Mouse (Mus musculus) E14TG2a.4 (cell line): Measurements from ENCODE around the gene Trim65.
"Not testable (repeated sequence)": the region's sequence is repeated elsewhere in the genome, so short reads cannot be mapped to it uniquely, and the experiment has no call there.

ENCODE experiments used
- H3K27me3 ChIP-seq: 2 replicates; pipeline ENCODE4 v1.6.1; 2014; ENCODE audit warnings: low read length, control low read depth; ENCODE audit not compliant: insufficient read depth
- H3K36me3 ChIP-seq: 2 replicates; pipeline ENCODE4 v1.6.1; 2014; ENCODE audit warnings: low read length, control low read depth; ENCODE audit not compliant: insufficient read depth
- H3K4me1 ChIP-seq: replicated peaks from 2 replicates; pipeline ENCODE4 v1.6.1; 2014; ENCODE audit warnings: low read depth, low read length, control low read depth
- H3K4me3 ChIP-seq: replicated peaks from 2 replicates; pipeline ENCODE4 v1.5.1; 2014; ENCODE audit warnings: mild to moderate bottlenecking, low read length
- H3K9me3 ChIP-seq: 2 replicates; pipeline ENCODE4 v1.6.1; 2014; ENCODE audit warnings: low read length, control low read depth
- CTCF ChIP-seq: conservative IDR thresholded peaks from 2 replicates; pipeline ENCODE4 v1.5.1; 2014; ENCODE audit warnings: low read length
- NANOG ChIP-seq: IDR thresholded peaks from 2 replicates; pipeline ENCODE4 v1.6.1; 2014; ENCODE audit warnings: borderline replicate concordance, low read length, mixed read lengths
- POU5F1 ChIP-seq: IDR thresholded peaks from 2 replicates; pipeline ENCODE4 v1.6.1; 2014; ENCODE audit warnings: low read length, borderline replicate concordance

The Trim65 gene

DNA sequence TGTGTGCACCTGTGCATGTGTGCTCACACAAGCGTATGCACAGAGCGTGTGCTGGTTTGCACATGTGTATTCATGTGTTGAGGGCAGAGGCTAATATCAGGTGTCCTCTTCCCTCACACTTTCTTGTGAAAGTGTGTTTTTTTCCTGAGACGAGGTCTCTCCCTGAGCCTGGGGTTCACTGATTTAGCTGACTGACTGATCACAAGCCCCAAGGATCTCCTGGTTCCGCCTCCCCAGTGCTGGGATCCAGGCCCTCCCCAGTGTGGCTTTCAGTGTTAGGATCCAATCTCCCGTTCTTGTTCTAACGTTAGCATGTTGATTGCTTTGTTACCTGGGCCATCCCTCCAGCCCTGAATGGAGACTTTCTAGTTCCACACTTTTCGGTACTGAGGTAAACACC lies 30.1 kb downstream of the Trim65 start:
- Histone ChIP-seq H3K36me3 (no peaks in the 10 kb centered on the region), H3K4me1 (peaks cover 67% of the 10 kb centered on the region), H3K27me3 (peaks cover 6% of the 10 kb centered on the region)

DNA sequence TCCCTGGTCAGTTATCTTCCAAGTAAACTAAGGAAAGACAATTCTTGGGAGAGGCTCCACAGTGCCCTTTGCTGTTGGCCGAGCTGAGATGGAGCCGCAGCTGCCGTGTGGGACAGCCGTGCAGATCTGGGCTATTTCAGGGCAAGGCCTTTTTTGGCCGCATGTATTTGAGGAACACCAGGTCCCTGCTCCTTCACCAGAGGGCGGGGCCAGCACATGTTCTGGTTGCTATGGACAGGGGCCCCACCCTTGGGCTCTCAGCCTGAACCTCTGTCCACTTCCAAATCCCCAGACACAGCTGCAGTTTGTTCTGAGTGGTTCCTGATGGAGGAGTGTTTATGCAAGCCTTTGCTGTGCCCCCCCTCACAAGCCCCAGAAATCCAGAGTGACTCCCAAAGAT lies 30.5 kb downstream of the Trim65 start:
- Histone ChIP-seq H3K36me3 (no peaks in the 10 kb centered on the region), H3K9me3 (no peaks in the 10 kb centered on the region), H3K4me1 (peaks cover 62% of the 10 kb centered on the region), H3K4me3 (0 out of 2 replicates have a peak overlapping the region, but pooled peaks have one; percentile 30), H3K27me3 (peaks cover 2% of the 10 kb centered on the region; the same call in 1 of the 2 replicates)
- TF ChIP-seq CTCF (no peak), POU5F1 (no peak), NANOG (no peak)

More for the DNA sequence above, 30.1 kb downstream of the Trim65 start:
- TF ChIP-seq NANOG = no peak
- TF ChIP-seq POU5F1 = no peak
- no peak for TF ChIP-seq CTCF
- no peaks in the 10 kb centered on the region for H3K9me3 ChIP-seq
- no peak overlapping the region for H3K4me3 ChIP-seq

DNA sequence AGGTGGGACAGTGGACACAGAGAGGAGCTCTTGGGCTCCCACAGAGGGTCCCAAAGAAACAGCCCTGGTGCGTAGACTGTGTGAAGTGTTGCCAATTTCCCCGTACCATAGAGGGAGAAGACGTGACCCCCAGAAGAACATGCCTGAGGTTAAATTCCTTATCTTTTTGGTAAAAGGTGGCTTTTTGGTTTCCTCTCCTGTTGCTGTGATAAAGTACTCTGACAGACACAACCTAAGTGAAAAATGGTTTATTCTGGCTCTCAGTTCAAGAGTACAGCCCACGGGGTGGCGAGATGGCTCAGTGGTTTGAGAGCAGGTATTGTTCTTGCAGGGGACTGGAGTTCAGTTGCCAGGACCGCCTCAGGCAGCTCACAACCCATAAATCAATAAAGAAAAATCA lies 31.5 kb downstream of the Trim65 start:
- no peaks in the 10 kb centered on the region for H3K9me3 ChIP-seq
- no peak for TF ChIP-seq CTCF
- TF ChIP-seq POU5F1 = no peak
- TF ChIP-seq NANOG = no peak
- no peaks in the 10 kb centered on the region for H3K27me3 ChIP-seq
- H3K4me1 ChIP-seq = peaks cover 55% of the 10 kb centered on the region
- no peaks in the 10 kb centered on the region for H3K36me3 ChIP-seq
- H3K4me3 ChIP-seq = no peak overlapping the region

DNA sequence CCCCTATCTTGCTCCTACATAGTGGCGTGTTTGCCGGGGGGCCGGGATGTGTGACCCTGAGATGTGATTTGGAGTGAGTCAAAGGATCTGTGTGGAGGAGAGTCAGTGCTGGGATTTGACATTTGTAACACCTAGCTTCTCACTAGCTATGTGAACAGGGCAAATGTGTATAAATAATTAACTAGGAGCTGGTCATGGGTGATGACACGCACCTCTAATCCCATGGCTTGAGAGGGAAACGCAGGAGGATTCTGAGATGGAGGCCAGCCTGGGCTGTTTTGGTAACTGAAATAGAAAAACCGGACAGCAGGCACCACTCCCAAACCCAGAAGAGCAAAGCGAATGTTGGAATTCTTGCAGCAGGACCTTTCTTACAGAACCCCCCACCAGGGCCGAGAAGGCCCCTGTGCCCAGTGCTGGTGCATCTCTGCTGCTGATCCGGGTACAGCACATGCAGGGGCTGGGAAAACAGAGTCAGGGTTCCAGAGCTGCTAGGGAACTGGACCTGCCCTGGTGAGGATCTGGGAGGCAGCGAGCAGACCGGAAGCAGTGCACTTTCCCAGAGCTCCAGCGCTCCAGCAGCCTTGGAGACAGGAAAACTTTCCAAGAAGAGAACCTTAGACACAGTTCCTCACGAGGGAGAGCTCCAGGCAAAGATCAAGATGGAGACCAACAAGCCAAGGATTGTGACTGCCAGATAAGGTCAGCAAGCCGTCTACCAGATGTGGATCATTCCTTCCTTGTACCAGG lies 32.0 kb downstream of the Trim65 start:
- no peaks in the 10 kb centered on the region for H3K9me3 ChIP-seq
- H3K36me3 ChIP-seq = no peaks in the 10 kb centered on the region
- no peak overlapping the region for H3K4me3 ChIP-seq
- peaks cover 52% of the 10 kb centered on the region for H3K4me1 ChIP-seq
- no peaks in the 10 kb centered on the region for H3K27me3 ChIP-seq
- TF ChIP-seq POU5F1 (no peak), CTCF (no peak), NANOG (no peak)

DNA sequence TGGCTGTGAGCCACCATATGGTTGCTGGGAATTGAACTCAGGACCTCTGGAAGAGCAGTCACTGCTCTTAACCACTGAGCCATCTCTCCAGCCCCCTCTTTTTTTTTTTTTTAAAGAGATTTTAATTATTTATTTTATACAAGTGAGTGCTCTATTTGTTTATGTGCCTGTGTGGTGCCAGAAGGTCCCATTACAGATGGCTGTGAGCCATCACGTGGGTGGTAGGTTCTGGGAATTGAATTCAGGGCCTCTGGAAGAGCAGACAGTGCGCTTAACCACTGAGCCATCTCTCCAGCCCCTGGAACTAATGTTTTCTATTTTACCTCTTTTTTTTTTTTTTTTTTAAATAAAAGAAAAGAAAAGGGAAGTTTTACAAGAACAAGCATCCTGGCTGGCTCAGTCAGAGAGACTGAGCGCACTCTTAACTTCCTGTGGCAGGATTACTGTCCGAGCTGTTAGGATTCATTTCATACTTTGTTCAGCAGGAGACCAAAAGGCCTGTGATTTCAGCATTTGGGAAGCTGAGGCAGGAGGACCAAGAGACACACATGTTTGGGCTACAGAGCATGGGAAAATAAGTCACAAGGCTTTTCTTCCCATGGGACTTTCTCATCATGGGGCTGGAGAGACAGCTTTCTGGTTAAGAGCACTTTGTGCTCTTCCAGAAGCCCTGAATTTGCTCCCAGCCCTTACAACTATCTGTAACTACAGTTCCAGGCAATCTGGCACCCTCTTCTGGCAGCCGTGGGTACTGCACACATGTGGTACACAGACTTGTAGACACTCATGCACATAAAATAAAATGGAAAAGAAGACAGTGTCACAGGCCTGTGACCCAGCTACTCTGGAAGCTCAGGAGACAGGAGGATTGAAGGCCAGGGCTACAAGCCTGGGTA lies 34.5 kb downstream of the Trim65 start:
- Histone ChIP-seq H3K4me3 (0 out of 2 replicates have a peak overlapping the region, but pooled peaks have one; percentile 10), H3K36me3 (no peaks in the 10 kb centered on the region), H3K4me1 (peaks cover 41% of the 10 kb centered on the region), H3K9me3 (no peaks in the 10 kb centered on the region), H3K27me3 (no peaks in the 10 kb centered on the region)
- no peak for TF ChIP-seq POU5F1
- peak; percentile 95 for TF ChIP-seq CTCF

DNA sequence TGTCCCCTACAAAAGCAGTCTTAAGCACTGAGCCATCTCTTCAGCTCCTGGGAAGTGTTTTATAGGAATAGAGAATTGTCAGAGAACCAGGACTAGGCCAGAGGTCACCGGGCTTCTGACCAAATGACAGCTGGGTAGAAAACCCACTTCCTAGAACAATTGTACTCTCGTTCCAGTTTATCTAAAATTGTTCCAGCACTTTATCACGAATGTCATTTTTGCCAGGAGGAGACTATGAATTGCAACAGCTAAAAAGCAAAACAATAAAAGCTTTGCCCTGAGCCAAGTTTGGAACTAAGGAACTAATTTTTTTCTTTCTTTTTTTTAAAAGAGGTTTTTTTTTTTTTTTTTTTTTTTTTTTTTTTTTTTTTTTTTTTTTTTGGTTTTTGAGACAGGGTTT lies 35.4 kb downstream of the Trim65 start:
- TF ChIP-seq POU5F1 (no peak), CTCF (no peak), NANOG (no peak)
- Histone ChIP-seq H3K4me3 (no peak overlapping the region), H3K4me1 (peaks cover 33% of the 10 kb centered on the region), H3K36me3 (no peaks in the 10 kb centered on the region), H3K27me3 (no peaks in the 10 kb centered on the region), H3K9me3 (no peaks in the 10 kb centered on the region)

DNA sequence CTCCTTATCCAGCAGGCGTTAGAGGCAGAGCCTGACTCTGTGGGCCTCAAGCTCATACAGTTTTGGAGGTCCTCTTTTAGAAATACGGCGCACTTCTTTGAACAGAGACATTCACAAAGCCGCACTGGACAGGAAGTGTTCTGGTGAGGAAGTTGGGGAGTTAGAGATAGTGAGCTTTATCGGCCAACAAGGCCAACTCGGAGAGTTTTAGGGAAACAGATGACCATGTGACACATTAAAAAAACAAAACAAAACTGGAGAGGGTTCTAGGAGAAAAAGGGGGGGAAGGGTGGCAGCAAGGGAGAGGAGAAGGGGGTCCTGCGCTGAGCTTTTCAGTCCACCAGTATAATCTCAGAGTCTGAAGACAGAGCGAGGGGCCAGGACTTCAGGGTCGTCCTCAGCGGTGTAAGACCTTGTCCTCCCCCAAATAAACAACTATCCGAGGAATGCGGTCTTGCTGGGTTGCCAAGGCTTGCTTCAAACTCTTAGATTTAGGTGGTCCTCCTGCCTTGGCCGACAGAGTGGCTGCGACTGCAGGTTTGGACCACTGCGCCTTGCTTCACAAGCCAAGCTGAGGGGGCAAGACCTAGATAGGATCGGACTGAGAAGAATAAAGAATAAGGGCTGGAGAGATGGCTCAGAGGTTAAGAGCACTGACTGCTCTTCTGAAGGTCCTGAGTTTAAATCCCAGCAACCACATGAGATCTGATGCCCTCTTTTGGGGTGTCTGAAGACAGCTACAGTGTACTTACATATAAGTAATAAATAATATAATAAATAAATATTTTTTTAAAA lies 37.0 kb downstream of the Trim65 start:
- H3K4me1 ChIP-seq = peaks cover 17% of the 10 kb centered on the region
- no peak for TF ChIP-seq CTCF
- TF ChIP-seq NANOG = no peak
- TF ChIP-seq POU5F1 = no peak
- no peaks in the 10 kb centered on the region for H3K27me3 ChIP-seq
- H3K4me3 ChIP-seq = no peak overlapping the region
- H3K36me3 ChIP-seq = no peaks in the 10 kb centered on the region
- H3K9me3 ChIP-seq = no peaks in the 10 kb centered on the region

DNA sequence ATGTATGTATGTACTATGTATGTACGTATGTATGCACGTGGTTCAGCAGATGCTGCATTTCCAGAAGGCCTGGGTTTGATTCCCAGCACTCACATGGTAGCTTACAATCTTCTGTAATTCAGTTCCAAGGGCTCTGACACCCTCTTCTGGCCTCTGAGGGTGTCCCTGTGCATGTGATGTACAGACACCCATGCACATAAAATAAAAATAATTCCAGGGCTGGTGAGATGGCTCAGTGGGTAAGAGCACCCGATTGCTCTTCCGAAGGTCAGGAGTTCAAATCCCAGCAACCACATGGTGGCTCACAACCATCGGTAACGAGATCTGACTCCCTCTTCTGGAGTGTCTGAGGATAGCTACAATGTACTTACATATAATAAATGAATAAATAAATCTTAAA lies 38.0 kb downstream of the Trim65 start:
- peaks cover 20% of the 10 kb centered on the region for H3K4me1 ChIP-seq
- H3K4me3 ChIP-seq, H3K36me3 ChIP-seq, H3K9me3 ChIP-seq, H3K27me3 ChIP-seq: not testable (repeated sequence)
